Mouse (Mus musculus): ENCODE data around the gene Milr1.
"Not testable (repeated sequence)": the region's sequence is repeated elsewhere in the genome, so short reads cannot be mapped to it uniquely, and the experiment has no call there.

Gene Milr1

DNA sequence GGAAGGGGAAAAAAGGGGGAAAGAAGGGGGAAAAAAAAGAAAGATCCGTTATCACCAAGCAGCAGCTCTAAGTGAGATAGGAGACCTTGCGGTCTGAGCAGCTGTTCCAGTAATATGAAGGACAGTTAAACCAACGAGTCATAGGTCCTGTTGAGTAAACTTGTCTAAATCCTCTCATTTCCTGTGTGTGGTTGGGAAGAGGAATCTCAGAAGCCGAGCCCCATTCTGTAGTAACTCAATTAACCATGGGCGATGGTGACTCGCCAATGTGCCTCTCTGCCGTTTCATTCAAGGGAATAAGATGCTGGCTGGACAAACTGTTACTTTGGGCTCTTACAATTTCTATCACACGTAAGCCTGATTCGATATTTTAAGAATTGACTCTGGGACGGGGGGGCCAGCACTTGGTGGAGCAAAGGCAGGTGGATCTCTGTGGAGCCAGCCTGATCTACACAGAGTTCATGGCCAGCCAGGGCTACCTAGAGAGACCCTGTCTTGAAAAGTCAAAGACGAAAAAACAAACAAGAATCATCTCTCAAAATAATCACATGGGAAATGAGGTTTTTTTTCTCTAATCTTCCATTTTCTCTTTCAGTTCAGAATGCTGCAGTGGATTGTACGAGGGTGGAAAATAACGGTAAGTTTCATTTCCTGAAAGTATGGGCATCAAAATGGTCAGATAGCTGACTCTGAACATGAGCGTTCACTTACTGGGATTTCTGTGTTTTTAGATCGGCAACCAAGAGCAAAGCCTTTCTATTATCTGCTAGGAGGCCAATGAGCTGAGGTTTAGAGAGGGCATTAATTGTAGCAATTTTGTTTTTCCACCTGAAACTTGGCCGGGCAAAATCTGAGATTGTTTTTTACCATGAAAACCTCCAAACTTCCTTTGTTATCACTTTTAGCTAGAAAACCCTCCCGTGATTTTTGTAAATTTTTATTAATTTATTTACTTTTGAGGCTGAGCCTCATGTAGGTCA lies at the start of gene Milr1:
TSS of gene Milr1 (plus strand) at position 188 of the 980 bp plus-strand sequence.
- in situ Hi-C loops (cut with MseI, MboI): loop anchor here in 1 of 2 experiments (10.0 kb wide), 1 partner anchor 237 kb away; no protein-coding TSS in a partner anchor

DNA sequence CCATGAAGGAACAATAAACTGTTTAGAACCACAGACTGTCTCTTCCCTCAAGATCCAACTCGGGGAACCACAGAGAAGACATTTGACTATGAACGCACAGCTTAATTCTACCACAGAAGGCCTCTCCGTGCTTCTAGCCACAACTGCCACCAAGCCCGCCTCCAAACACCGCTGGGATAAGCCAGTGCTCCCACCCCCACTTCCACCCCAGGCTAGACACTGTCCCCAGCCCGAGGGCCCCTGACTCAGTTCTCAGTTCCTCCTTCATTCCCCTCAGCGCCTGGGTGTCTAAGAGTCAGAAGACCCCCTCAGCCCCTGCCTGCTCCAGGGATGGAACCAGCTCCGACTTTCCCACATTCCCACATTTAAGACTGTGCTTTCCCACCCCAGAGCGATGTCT lies 49.4 kb upstream of the Milr1 start:
- in situ Hi-C loops (cut with MseI, MboI): no loop called here

DNA sequence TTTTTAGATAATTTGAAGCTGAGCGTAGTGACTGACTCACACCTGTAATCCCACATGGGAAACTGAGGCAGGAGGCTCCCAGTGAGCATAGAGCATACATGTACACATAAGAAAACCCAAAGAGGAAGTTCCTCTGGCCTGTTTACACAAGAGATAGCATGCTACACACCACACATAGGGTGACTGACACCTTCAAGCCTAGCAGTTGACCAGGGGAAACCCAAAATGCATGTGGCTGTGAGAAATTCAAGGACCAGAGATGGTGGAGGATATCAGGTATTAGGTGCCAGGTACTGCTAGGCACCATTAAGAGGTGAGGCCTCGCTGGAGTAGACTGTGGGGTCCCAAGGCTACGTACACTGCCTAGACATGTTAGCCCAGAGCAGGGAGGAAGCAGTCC lies 48.4 kb upstream of the Milr1 start:
- in situ Hi-C loops (cut with MseI, MboI): no loop called here

DNA sequence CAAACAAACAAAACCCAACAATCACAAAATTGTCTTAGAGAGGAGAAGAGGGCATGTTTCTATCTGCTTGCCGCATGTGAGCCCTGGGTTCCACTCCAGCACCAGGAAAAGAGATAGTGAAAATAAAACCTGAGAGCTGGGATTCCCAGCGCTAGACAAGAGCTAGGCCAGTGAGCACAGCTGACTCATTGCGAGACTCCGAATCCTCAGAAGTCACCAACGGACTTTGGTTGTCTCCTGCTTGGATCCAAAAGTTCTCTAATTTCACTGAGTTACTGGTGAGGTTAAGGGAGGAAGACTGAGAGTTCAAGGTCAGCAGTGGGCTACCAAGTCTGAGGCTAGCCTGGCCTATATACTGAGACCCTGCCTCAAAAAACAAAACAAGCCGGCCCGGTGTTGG lies 47.1 kb upstream of the Milr1 start:
- in situ Hi-C loops (cut with MseI, MboI): no loop called here

DNA sequence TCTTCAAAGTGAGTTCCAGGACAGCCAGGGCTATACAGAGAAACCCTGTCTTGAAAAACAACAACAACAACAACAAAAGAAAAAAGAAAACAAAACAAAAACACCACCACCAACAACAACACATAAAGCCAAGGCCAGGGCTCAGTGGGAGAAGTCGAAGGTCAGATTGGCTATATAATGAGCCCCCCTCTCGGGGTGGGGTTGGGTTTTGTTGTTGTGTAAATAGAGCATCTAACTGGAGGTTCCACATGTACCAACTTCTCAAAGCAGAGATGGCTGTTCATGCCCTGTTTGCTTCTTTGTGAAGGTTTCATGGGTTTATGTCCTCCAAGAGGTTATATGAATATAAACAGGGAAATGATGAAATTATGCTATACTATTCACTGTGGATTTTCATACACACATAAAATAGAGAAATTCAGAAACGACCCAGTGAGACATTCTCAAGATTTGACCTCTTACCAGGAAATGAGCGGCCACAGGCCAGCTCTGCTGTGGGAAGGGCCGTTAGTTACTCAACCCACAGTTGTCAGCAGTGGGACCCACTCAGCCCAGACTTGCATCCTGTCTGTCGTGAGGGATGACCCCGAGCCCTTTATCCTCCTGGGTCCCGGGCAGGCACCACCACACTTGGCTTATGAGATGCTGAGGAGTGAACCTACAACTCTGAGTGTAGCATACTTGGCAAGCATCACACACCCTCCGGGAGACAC lies 46.5 kb upstream of the Milr1 start:
- in situ Hi-C loops (cut with MseI, MboI): no loop called here

DNA sequence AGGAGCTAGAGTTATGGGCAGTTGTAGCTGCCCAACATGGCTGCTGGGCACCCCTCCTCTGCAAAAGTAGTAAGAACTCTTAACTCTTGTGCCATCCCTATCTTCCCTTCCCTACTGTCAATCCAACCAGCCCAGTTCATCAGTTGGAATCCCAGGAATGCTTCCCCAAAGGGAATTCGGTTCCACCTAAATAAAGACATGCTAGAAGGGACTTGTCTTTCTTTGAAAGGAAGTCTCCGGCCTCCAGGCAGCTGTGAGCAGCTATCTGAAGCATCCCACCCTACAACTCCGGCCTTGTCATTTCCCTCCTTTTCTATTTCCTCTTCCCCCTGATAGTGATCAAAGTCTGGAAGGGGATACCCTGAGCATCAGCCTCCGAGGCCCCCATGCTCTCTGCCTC lies 44.8 kb upstream of the Milr1 start:
- in situ Hi-C loops (cut with MseI, MboI): no loop called here

DNA sequence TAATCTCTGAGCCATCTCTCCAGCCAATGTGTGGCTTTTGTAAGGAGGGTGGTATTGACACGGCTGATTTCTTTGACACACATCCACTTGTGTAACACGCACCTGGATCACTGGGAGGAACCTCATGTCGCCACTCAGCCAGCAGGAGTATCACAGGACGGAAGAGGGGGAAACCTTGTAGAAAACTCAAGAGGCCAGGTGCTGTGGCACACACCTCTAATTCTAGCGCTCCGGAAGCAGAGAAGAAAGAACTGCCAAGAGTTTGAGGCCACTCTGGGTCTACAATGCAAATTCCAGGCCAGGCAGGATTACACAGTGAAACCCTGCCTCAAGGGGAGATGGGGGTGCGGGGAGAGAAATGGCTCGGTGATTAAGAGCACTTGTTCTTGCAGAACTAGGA lies 43.9 kb upstream of the Milr1 start:
- in situ Hi-C loops (cut with MseI, MboI): no loop called here

DNA sequence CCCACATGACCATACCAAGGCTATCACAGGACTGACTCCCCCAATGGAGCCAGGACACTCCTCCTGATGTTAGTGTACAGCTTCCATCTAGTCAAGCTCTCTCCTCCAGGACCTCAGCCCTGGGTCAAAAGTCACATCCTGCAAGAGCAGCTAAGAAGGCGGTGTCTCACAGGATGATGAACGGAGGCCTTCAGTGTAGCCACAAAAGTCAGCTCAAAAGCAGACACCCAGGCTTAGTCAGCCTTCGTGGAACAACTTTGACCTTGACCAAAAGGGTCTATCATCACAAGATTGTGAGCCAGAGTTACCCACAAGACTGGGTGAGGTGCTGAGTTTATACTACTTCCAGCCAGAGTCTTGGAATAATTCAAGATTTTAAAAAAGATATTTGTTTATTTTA lies 43.2 kb upstream of the Milr1 start:
- in situ Hi-C loops (cut with MseI, MboI): no loop called here

DNA sequence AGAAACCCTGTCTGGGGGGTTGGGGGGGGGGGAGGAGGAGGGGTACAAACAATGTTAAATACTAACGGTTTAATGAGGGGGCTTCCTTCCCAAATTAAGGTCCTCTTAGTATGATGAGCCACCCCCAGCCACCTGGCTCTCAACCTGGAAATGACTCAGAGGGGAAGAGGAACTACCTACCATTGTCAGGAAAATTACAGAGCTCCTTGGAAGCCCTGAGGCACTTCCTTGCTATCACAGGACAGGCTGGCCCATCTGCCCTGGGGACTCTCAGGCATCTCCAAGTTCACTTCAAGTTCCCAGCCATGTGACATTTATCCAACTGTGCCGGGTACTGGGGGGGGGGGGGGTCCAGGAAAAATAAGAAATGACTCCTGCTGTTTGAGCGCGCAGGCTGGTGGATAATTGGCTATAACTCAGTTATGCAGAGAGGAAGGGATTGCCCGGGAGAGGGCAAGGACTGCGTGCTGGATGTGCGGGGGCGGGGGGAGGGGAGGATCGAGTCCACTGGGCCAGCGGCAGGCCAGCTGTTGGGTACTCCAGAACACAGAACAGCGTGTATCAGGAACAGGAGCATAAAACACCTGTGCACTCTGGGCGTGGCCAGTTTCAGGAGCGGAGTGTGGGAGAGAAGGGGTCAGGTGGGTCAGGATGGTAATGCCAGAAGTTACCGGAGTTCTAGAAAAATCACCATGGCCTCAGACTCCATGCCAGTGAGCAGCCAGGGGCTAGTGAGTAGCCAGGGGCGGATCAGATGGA lies 41.6 kb upstream of the Milr1 start:
- in situ Hi-C loops (cut with MseI, MboI): no loop called here

DNA sequence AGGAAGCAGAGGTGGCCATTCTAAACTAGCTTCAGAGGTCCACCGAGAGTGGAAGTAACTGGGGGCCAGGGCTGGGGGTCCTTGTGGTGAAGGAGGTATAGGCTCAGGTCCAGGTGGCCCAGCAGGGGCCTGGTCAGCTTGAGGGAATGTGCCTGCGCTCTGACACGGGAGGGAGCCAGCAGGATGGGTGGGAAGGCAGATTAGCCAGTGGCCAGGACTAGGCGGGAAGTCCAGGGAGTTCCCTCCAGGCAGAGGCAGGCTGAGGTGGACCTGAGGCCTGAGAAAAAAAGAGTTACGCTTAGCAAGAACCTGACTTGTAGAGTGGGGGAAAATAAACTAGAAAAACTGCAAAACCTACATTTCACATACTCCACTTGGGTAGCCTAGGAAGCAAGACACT lies 40.2 kb upstream of the Milr1 start:
- in situ Hi-C loops (cut with MseI, MboI): no loop called here

DNA sequence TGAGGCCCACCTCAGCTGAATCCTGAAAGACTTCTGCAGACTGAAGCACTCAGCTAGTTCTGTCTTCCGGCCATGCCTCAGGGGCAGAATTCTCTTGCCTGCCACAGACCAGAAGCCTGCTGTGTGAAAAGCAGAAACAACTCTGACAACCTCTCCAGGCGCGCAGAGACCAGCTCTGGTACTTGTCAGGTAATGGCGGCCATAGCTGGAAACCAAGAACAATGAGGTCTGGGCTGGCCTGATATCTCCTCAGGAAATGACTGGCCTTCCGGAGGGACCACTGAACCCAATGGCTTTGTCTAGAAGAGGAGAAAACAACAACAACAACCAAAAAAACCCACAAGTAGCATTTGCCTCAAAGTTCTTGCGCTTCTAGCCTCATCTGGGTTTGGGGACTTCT lies 36.0 kb upstream of the Milr1 start:
- in situ Hi-C loops (cut with MseI, MboI): no loop called here

DNA sequence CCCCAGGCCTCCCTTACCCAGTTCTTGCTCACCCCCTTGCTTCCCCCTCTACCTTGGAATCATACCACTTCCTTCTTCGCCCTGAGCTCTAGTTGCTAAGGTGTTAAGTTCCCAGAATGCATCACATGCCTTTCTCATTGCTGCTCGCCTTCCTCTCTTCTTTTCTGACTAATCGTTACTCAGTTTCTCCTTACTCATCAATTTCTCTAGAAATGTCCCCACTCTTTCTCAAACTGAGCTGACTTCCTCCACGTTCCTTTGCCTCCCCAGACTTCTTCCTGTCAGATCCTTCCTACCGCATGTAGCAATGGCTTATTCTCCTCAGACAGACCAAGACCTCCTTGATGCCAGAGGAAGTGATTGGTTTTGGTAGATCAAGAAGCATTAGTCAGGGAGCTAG lies 34.5 kb upstream of the Milr1 start:
- in situ Hi-C loops (cut with MseI, MboI): no loop called here

DNA sequence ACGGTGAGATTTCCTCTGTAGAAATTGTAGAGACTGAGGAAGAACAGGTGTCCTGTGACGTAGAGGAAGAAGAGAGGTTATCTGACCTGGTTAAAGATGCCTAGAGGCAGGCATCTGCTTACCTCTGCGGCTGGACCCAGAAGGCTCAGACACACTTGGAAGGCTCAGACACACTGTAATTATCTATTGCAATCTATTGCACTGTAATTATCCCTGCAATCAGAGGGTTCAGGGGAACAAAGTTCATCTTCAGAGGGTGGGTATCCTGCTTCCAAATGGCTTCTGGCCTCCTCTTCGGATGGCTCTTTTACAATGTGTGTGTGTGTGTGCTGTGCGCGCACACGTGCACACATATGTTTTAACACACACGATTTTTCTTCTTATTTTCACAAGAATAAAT lies 30.6 kb upstream of the Milr1 start:
- in situ Hi-C loops (cut with MseI, MboI): no loop called here

DNA sequence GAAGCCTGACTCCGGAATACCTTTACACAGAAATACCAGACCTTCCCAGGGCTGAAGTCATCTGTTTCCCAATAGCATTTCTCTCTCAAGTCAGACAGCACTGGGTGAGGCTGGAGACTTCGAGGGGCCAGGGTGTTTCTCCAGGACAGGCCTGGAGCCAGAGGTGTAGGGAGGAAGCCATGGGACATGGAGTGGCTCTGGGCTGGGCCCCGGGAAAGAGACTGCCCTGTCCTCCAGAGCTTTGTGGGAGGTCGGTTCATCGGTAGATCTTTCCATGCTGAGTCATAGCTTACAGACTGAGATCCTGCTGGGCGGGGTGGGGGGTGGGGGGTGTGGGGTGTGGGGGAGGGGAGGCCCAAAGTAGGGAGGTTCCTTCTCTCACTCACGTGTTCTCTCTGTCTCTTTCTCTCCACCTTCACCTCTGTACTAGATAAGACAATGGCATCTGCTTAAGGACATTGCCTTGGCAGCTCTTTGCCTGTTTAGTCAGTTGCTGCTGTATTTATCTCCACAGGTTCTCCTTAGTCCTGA lies 28.1 kb upstream of the Milr1 start:
- in situ Hi-C loops (cut with MseI, MboI): no loop called here

DNA sequence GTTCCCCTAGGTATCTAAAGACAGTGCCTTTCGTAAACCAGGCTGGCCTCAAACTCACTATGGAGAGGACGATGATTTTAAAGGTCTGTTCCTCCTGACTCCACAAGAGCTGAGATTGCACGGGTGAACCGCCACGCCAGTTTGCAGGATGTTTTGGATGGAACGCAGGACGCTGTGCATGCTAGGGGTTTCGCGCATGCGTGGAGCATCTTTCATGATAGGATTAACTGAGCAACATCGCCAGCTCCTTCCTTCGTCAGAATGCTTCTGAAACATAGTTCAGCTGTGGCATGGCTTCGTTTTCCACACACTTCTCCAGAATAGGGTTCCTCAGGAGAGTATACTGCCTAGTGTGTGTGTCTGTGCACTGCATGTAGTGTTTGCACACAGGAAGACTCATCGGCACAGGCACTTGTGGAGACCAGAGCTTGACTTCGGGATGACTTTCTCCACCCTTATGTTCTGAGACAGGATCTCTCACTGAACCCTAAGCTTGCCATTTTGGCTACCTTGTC lies 27.4 kb upstream of the Milr1 start:
- in situ Hi-C loops (cut with MseI, MboI): no loop called here

DNA sequence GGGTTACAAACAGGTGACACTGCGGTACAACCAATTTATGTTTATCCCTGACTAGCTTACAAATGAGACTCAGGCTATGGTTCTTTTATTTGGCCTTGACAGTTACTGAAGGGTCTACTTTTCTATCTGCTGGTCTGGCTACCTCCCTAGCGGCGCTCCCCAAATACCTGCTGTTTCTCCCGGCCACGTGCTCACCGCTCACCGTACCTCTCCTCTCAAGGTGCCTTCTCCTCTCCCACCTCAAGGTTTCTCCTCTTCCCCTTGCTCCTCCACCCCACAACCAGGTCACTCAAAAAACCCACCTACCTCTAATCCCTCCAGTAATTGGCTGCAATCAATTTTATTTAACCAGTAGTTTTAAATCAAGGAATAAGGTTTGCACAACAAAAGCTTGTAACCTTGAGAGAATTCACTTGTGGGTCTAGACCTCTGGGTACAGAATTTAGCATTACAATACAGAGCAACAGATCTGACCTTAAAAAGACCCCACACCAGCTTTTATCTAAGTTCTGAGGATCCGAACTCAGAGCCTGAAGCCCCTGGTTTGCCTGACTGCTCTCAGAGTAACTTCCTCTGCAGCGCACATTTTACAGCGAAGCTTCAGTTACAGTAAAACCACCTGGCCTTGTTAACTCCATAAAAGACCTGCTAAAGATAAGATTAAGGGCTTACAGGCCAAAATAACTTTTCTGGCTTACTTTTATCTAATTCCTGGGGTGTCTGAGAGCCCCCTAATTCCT lies 26.7 kb upstream of the Milr1 start:
- in situ Hi-C loops (cut with MseI, MboI): no loop called here

DNA sequence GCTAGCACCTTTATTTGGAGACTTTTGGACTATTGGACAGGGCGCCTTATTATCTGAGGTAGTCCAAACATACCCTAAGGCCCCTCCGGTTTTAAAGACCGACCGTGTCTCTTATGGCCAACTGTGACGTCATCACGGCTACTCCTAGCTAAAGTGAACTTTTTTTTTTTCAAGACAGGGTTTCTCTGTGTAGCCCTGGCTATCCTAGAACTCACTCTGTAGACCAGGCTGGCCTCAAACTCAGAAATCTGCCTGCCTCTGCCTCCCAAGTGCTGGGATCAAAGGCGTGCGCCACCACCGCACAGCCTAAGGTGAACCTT lies 26.1 kb upstream of the Milr1 start:
- in situ Hi-C loops (cut with MseI, MboI): not testable (repeated sequence)

DNA sequence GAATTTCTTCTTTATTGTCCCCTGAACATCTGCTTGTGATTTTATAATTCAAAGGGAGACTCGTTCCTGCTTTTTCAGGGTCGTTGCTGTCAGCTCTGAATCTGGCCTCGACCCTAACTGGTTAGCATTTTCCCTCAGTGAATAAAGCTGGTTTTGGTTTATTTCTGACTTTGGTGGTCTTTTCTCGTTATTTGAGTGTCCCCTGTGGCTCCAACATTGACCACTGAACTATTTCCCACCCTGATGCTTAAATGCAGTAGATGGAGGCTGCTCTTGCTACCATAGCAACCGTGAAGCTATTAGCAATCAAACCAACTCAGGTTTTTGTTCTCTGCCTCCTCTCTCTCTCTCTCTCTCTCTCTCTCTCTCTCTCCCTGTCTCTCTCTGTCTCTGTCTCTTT lies 23.1 kb upstream of the Milr1 start:
- in situ Hi-C loops (cut with MseI, MboI): no loop called here

DNA sequence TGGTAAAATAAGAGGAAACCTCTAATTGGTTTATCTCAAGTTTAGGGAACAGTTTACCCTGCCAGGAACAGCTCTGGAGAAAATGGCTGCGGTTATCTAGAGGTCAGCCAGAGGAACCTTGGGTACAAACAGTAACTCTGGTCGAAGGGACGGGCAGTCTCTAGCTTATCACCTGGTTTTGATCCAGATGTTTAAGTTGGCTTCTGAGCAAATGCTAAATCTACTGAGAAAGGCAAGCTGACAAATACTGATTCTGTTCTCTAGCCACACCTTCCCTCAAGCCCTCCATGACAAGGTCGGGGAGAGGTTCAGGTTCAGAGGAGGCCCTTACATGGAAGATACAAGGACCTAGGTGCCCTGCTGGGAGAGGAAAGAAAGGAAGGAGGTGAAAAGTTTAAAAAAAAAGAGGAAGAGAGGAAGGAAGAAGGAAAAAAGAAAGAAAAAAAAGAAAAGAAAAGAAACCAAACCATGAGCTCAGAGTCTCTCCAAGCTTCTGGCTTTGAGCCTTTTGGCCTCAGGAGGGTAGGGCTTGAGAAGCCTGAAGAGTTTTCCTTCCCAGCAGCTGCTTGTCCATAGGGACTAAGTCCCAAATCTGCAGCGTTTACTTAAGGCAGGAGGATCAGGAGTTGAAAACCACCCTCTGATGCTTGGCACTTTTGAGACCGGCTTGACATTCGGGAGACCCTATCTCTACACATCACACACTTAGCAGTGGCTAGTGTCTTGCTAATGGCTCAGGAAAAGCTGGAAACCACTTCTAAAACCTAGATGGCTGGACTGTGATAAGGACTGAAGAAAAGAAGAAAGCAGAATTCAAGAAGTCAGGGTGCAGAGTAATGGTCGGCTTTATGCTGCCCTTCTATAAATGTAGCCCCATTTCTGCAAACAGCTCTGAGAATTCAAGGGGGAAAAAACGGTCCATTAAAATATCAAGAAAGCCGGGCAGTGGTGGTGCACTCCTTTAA lies 22.3 kb upstream of the Milr1 start:
- in situ Hi-C loops (cut with MseI, MboI): no loop called here

DNA sequence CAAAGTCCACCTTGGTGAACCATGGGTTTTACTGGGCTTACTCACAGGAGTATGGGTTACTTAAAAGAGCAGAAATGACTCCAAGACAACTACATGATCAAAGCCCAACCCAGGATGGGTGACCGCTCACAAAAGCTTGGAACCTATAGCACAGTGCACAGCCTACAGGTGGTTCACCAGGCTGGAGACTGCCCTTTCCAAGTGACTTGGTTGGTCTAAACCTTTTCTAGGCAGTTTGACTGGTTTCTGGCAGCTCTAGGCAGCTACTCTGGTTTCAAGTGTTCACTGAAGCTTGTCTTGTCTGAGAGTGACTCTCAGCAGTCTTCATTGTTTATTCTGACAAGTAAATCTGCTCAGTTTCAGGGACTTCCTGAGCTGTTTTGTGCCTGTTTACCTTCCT lies 21.4 kb upstream of the Milr1 start:
- in situ Hi-C loops (cut with MseI, MboI): no loop called here

Data from mouse trophoblast stem cell (cell line).